Comparison of ENCODE assay signal across 7 mouse cellular contexts in genomic region chr5:35728957-35729460, GRCm38 (mm10). TPM values are rescaled to one million over a fixed set of nuclear protein-coding genes. Genes with fewer than 3 reads are reported as not detected.
DNase-seq lines count a peak whose midpoint lies in the region; ATAC-seq lines count a peak whose summit lies in the region.

No protein-coding gene starts in this region.

- no peak overlapping the region for H3K4me3 ChIP-seq in hindbrain, embryonic 13.5 days

- H3K4me2 ChIP-seq in hindbrain, embryonic 13.5 days, result no peak overlapping the region

- H3K27ac ChIP-seq in hindbrain, embryonic 13.5 days, result peak overlapping the region; percentile 44; the same call in 1 of the 2 replicates

- WGBS in hindbrain, embryonic 13.5 days, result 64% methylated on average over 11 of the region's 11 CpGs

- peak; percentile 44 for DNase-seq in T-cell, adult 2 months (ENCODE audit: low spot score)
- peak; percentile 58 for DNase-seq in cerebellum, adult 11 months
- peak; percentile 46 to 47 for DNase-seq in frontal cortex, postnatal 36 days (ENCODE audit: low spot score in 2 of 2)
- peak; percentile 32 to 35 for DNase-seq in layer of hippocampus, postnatal 36 days
- peak; percentile 78 for DNase-seq in lung, postnatal 14 days
- peak; percentile 58 for DNase-seq in skeletal muscle tissue, adult 2 months (ENCODE audit: low read depth, low spot score)

- no peaks in the 10 kb centered on the region for H3K27me3 ChIP-seq in hindbrain, embryonic 13.5 days

- no peak overlapping the region for H3K9ac ChIP-seq in hindbrain, embryonic 13.5 days

- no peaks in the 10 kb centered on the region for H3K36me3 ChIP-seq in hindbrain, embryonic 13.5 days

- H3K4me1 ChIP-seq in hindbrain, embryonic 13.5 days (replicated peaks), result no peaks in the 10 kb centered on the region

- ATAC-seq in hindbrain, embryonic 13.5 days (ENCODE audit: low FRiP score), result 0 out of 2 replicates have a peak, but pooled peaks have one; percentile 46

- no peaks in the 10 kb centered on the region for H3K9me3 ChIP-seq in hindbrain, embryonic 13.5 days

RNA-seq across cellular contexts. Expression of gene Sh3tc1, which starts 10.8 kb away (rescaled TPM):
- 2.7 and 3.8 TPM in 2 replicates for polyA plus RNA-seq in hindbrain, embryonic 13.5 days (2015; fragmentation: Nextera tagmentation; extraction: Ambion mirVana)
- total RNA-seq in layer of hippocampus, postnatal 36 days (2021), result 1 to 10 TPM; 1.6 to 2.7 TPM

RNA-seq across cellular contexts. Expression of gene Ablim2, which starts 28.7 kb away (rescaled TPM):
- polyA plus RNA-seq in hindbrain, embryonic 13.5 days (2015; fragmentation: Nextera tagmentation; extraction: Ambion mirVana), result 9.5 and 10.4 TPM in 2 replicates
- 100 to 1,000 TPM; 128 to 145 TPM for total RNA-seq in layer of hippocampus, postnatal 36 days (2021)

RNA-seq across cellular contexts. Expression of gene Htra3, which starts 49.4 kb away (rescaled TPM):
- polyA plus RNA-seq in hindbrain, embryonic 13.5 days (2015; fragmentation: Nextera tagmentation; extraction: Ambion mirVana), result 12.2 and 12.7 TPM in 2 replicates
- 1 to 10 TPM; 3.8 to 7.3 TPM for total RNA-seq in layer of hippocampus, postnatal 36 days (2021)
